Mouse (Mus musculus): ENCODE results near the gene Sys1. TPM values are rescaled to one million over a fixed set of nuclear protein-coding genes. Genes with fewer than 3 reads are reported as not detected.

Gene Sys1
- polyA plus RNA-seq, 1 experiment: 94.5 TPM

DNA sequence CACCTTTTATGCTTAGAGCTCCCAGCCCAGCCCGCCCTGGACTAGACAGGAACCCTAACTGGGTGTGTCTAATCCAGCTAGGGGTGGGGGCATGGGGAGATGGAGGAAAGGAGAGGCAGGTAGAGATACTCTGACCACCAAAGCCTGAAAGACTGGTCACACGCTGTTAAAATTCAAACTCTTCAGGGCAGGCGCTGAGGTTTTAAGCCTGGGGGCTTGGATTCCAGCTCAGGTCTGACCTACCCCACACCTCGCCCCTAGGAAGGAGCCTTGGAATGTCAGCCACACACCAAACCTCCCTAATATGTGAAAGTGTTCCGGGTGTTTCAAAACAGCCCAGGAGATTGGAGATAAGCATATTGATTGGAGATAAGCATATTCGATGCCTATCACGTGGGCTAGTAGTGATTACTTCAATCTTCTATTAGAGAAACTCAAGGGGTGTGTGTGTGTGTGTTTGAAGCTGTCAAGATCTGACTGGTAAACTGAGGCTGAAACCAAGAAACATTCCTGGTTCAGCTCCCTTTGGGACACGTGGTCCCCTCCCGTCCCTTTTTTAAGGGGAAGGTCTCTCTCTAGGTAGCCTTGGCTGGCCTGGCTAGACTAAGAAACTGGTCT, 23.4 kb upstream of the Sys1 start:
- peaks cover 7% of the 10 kb centered on the region; the same call in 1 of the 2 replicates for H3K36me3 ChIP-seq (ENCODE audit: control insufficient read depth, insufficient read depth, low read length)
- TF ChIP-seq CTCF (conservative IDR thresholded peaks at IDR 0.05; ENCODE audit: insufficient read depth, insufficient read length, low read depth, low read length) (no peak), POLR2A (IDR thresholded peaks at IDR 0.05; ENCODE audit: low read depth, low read length) (no peak)
- H3K27ac ChIP-seq (ENCODE audit: insufficient read depth, low read depth, low read length): peak overlapping the region; percentile 98
- no peaks in the 10 kb centered on the region for H3K27me3 ChIP-seq (replicated peaks; ENCODE audit: control insufficient read depth, insufficient read depth, low read length)
- DNase-seq: no peak
- 37% methylated on average over 9 of the region's 9 CpGs for WGBS
- peaks cover 56% of the 10 kb centered on the region for H3K4me1 ChIP-seq (ENCODE audit: control insufficient read depth, insufficient read depth, low read length)
- H3K4me3 ChIP-seq (ENCODE audit: insufficient read depth, low read depth, low read length): peak overlapping the region; percentile 14; the same call in 1 of the 2 replicates

DNA sequence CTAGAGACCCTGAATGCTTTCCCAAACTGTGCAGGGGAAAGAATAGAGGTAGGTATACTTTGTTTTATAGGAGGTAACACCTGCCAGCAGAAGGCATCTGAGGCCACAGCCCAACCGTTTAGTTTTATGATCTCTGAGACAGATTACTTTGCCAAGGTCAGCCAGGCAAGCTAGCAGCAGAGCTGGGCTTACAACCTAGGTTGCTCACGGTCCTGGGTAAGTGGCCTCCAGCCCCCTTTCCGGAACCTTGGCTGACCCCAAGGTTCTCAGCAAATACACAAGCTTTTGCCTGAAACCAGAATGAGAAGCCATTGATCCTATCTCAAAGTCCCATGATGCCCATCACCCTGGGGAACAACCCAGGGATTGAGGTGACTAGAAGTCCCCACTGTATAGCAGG, 22.1 kb upstream of the Sys1 start:
- Histone ChIP-seq H3K36me3 (ENCODE audit: control insufficient read depth, insufficient read depth, low read length) (peaks cover 2% of the 10 kb centered on the region; the same call in 1 of the 2 replicates), H3K27ac (ENCODE audit: insufficient read depth, low read depth, low read length) (peak overlapping the region; percentile 98), H3K27me3 (replicated peaks; ENCODE audit: control insufficient read depth, insufficient read depth, low read length) (no peaks in the 10 kb centered on the region), H3K4me3 (ENCODE audit: insufficient read depth, low read depth, low read length) (no peak overlapping the region; the same call in 1 of the 2 replicates), H3K4me1 (ENCODE audit: control insufficient read depth, insufficient read depth, low read length) (peaks cover 58% of the 10 kb centered on the region)
- DNase-seq: peak; percentile 67
- TF ChIP-seq CTCF (conservative IDR thresholded peaks at IDR 0.05; ENCODE audit: insufficient read depth, insufficient read length, low read depth, low read length) (no peak), POLR2A (IDR thresholded peaks at IDR 0.05; ENCODE audit: low read depth, low read length) (no peak)
- WGBS: 16% methylated on average over 3 of the region's 3 CpGs

DNA sequence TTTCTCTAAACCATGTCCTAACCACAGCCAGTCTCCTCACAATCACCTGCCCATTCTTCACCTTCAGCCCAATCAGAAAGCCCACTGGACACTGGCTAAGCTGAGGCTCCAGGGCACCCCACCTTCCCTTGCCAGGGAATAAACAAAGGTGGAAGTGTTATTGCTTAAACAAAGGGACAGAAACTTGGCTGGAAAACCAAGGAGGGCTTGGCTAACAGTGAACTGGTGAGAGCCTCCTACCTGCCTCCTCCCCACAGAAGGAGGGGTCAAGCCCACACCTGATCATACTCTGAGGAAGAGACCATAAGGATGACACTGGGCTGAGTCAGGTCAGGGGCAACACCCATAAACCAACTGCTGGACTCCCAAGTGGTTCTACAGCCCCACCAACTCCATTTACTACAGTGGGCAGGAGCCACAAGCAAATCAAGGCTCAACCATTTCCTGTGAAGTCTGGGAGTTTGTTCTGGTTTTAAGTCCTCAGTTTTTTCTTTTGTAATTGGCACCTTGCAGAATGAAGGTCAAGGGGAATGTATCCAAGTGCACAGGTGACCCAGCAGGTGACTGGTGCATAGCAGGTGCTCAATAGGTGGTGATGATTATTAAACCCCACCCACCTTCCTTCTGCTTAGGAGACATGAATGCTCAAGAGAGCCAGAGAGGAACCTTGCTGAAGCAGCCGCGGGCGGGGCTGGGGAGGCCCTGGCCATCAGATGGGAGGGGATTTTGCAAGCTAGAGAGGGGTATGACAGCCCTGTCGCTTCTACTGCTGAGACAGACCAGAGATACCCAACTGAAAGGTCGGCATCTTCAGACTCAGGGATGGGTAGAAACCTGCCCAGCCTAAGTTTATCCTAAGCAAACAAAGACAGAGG, 21.3 kb upstream of the Sys1 start:
- Histone ChIP-seq H3K4me1 (ENCODE audit: control insufficient read depth, insufficient read depth, low read length) (peaks cover 57% of the 10 kb centered on the region), H3K27me3 (replicated peaks; ENCODE audit: control insufficient read depth, insufficient read depth, low read length) (no peaks in the 10 kb centered on the region), H3K4me3 (ENCODE audit: insufficient read depth, low read depth, low read length) (no peak overlapping the region; the same call in 1 of the 2 replicates), H3K36me3 (ENCODE audit: control insufficient read depth, insufficient read depth, low read length) (peaks cover under 1% of the 10 kb centered on the region; the same call in 1 of the 2 replicates), H3K27ac (ENCODE audit: insufficient read depth, low read depth, low read length) (peak overlapping the region; percentile 98)
- TF ChIP-seq POLR2A (IDR thresholded peaks at IDR 0.05; ENCODE audit: low read depth, low read length): no peak
- no peak for TF ChIP-seq CTCF (conservative IDR thresholded peaks at IDR 0.05; ENCODE audit: insufficient read depth, insufficient read length, low read depth, low read length)
- 10% methylated on average over 5 of the region's 5 CpGs for WGBS
- DNase-seq: peak; percentile 81

DNA sequence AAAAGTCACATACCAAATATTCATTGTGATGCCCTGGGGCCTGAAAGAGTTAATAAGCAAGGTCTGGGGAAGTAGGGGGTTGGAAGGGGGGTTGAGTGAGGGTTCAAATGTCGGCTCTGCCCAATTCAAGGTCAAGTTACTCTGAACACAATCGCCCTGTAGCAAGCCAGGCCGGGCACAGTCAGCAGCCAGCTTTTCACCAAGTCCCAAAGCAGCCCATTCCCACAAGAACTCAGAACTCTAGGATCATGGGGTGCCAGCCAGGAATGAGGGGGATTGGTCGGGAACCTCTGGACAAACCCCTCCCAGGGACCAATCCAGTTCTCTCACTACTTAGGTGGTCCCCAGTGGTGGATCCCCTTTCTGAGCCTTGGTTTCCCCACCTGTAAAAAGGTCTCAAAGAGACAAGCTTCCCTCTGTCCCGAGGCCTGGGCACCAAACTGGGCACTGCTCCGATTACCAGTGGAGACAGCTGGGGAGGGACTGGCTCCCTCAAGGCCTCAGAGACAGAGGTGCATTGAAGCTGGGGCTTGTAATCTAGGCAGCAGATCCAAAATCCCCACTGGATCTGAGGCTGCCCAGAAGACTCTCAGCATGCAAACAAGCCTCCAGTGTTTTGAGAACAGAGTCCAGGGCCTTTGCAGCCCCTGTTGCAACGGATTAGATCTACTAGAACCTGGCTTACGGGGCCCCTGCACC, 20.4 kb upstream of the Sys1 start:
- DNase-seq: peak; percentile 58
- 14% methylated on average over 8 of the region's 8 CpGs for WGBS
- Histone ChIP-seq H3K27ac (ENCODE audit: insufficient read depth, low read depth, low read length) (peak overlapping the region; percentile 98), H3K4me1 (ENCODE audit: control insufficient read depth, insufficient read depth, low read length) (peaks cover 54% of the 10 kb centered on the region), H3K27me3 (replicated peaks; ENCODE audit: control insufficient read depth, insufficient read depth, low read length) (no peaks in the 10 kb centered on the region), H3K36me3 (ENCODE audit: control insufficient read depth, insufficient read depth, low read length) (no peaks in the 10 kb centered on the region; the same call in 1 of the 2 replicates), H3K4me3 (ENCODE audit: insufficient read depth, low read depth, low read length) (peak overlapping the region; percentile 24; the same call in 1 of the 2 replicates)
- TF ChIP-seq CTCF (conservative IDR thresholded peaks at IDR 0.05; ENCODE audit: insufficient read depth, insufficient read length, low read depth, low read length) (no peak), POLR2A (IDR thresholded peaks at IDR 0.05; ENCODE audit: low read depth, low read length) (no peak)

DNA sequence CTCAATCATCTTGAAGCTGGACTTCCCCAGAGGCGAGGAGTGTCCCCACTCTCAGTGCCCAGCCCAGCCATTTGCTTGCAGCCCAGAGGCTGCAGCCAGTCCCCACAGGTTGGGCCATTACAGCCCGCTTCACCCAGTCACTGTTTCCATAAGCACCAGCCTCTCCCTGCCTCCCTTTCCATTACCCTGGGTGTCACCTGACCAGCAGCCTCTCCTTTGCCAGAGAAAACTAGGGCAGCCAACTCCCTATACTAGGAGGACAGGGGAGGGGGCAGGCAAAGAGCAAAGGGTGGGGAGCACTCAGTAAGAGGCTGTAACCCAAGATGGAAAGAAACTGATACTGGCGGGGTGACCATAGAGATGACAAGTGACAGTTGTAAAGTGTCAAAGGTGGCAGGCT, 19.8 kb upstream of the Sys1 start:
- DNase-seq: peak; percentile 90
- Histone ChIP-seq H3K4me1 (ENCODE audit: control insufficient read depth, insufficient read depth, low read length) (peaks cover 52% of the 10 kb centered on the region), H3K36me3 (ENCODE audit: control insufficient read depth, insufficient read depth, low read length) (no peaks in the 10 kb centered on the region; the same call in 1 of the 2 replicates), H3K27me3 (replicated peaks; ENCODE audit: control insufficient read depth, insufficient read depth, low read length) (no peaks in the 10 kb centered on the region), H3K27ac (ENCODE audit: insufficient read depth, low read depth, low read length) (peak overlapping the region; percentile 98), H3K4me3 (ENCODE audit: insufficient read depth, low read depth, low read length) (peak overlapping the region; percentile 24; the same call in 1 of the 2 replicates)
- TF ChIP-seq POLR2A (IDR thresholded peaks at IDR 0.05; ENCODE audit: low read depth, low read length) (no peak), CTCF (conservative IDR thresholded peaks at IDR 0.05; ENCODE audit: insufficient read depth, insufficient read length, low read depth, low read length) (no peak)
- 30% methylated on average over 3 of the region's 3 CpGs for WGBS

DNA sequence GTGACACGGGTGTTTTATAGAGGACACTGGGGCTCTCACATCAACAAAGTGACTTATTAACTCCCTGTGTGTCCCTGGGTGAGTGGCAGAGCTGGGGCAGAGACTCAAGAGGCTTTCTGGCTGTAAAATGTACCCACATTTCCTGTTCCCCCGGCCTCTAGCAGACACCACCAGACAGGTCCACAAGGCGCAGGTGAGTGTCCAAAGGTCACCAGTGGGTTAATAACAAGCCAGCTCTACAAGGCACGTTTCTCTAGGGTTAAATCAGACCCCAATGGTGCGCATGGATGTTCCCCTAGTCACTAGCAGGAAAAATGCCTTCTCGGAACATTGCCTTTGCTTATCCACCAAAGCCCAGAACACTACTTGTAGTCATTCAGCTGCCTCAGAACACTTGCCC, 19.1 kb upstream of the Sys1 start:
- no peaks in the 10 kb centered on the region for H3K27me3 ChIP-seq (replicated peaks; ENCODE audit: control insufficient read depth, insufficient read depth, low read length)
- H3K4me3 ChIP-seq (ENCODE audit: insufficient read depth, low read depth, low read length): peak overlapping the region; percentile 23
- peak overlapping the region; percentile 98 for H3K27ac ChIP-seq (ENCODE audit: insufficient read depth, low read depth, low read length)
- peaks cover 46% of the 10 kb centered on the region for H3K4me1 ChIP-seq (ENCODE audit: control insufficient read depth, insufficient read depth, low read length)
- TF ChIP-seq CTCF (conservative IDR thresholded peaks at IDR 0.05; ENCODE audit: insufficient read depth, insufficient read length, low read depth, low read length): no peak
- TF ChIP-seq POLR2A (IDR thresholded peaks at IDR 0.05; ENCODE audit: low read depth, low read length): no peak
- H3K36me3 ChIP-seq (ENCODE audit: control insufficient read depth, insufficient read depth, low read length): no peaks in the 10 kb centered on the region; the same call in 1 of the 2 replicates
- 20% methylated on average over 6 of the region's 6 CpGs for WGBS
- DNase-seq: peak; percentile 94
